Mouse (Mus musculus) natural killer cell, adult 2 months (primary cell): ENCODE measurements at regions not wholly inside any gene's neighbourhood (a gene's known extent, or its start where the extent isn't known, plus 50 kb on each side); places are given as distances from the start of the nearest gene placed in this dataset.

Source experiments
- DNase-seq, 2 experiments: peaks; one replicate each; pipeline ENCODE4 v3.0.0; 2022; ENCODE audit warnings: low spot score in 2 of 2

DNA sequence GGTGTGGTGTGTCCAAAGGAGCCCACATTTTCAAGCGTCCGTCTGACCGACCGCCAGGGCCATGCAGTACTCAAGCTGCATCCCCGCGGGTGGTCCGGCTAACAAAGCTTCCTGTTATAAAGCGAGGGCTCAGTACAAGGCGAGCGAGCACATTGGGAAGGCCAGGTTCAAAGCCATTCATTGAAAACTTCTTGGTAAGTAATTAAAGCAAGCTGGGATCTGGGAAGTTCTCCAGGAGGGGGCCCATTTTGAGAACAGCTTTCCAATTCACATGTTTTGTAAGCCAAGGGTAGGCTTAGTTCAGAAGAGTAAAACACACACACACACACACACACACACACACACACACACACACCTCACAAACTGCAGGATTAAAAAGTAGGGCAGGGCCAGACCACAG is 57.3 kb upstream of the Prep start:
- no peak for DNase-seq

DNA sequence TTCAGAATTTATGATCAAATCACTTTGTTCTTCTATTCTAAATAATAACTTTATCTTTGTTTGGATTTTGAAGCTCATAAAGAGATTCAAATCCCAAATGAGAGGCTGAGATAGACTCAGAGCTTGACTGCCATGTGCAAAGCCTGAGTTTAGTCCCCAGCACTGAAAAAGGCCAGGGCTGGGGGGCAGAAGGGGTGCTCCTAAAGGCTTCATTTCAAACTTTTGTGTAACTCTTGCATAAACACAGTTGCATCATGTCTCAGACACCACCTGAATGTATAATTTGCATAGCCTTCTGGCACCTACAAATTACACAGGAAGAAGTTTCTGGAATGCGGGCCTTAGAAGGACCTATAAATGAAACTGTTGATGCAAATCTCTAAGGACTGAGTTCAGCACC is 57.8 kb upstream of the Prep start:
- DNase-seq, result no peak

DNA sequence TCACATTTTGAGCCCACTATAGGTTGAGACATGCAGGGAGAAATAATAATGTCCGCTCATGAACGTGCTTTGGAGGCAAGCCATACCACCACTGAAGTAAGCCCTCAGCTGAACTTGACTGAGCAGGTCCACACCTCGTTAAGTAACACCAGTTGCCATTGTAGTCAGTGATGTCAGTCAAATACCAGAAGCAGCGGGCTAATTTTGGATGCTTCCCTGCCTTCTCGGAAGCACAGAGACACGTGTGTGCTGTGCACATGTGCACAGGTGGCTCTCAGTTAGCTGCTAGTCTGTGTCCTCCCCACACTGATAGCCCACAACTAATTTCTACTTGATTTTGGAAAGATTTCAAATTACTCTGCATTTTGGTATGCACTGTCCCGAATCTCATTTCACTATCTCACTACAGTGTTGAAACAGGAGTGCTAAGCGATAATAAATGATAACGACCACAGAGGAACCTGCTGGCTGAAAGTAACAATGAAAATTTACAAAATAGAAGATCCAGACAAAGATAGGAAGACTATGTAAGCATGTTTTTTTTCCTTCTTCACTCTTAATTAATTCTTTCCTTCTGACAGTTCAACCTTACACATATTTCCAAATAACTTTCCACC is 62.9 kb upstream of the Prep start:
- DNase-seq, result no peak

DNA sequence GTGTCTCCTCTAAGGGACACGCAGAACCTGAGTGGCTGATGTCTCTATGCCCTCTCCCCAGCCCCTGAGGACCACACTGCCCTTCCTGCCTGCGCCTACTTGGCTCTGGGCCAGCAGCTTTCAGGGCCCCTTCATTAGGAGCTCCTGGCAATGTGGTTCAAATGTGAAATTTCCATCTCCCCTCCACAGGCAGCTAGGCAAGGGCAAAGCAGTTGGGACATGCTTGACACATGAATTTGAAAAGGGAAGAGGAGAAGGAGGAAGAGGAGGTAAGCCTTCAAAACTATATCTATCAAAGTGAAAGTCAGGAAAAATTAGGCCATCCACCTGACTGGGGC is 63.7 kb upstream of the Prep start:
- no peak for DNase-seq

DNA sequence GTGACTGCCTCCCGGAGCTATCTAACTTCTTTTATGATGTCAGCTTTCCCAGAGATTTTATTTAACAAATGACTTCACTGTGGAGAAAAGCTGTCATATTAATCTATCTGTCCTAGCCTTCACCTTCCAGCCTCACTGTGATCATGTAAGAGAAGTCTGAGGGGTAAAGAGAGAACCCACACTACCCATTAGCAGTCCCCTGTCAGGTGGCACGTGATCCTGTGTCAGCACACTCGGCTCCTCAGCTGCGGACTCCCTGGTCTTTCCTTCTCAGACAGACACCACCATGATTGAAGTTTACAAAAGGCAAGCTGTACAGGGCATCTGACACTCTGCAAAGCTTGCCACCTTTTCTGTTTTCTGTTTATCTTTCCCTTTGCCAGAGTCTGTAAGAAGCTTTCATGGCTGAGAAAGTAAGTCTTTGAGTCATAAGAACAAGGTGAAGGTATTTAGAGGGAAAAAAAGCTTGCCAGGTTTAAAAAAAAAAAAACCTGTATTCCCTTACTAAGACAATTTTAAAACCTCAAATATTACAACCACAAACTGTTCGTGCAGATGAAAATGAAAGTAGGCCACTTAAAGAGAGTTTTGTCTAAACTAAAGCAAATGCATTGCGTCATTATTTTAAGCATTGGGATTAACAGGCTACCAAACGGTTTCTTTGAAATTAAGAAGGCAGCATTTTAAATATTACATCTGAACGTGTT is 64.2 kb upstream of the Prep start:
- DNase-seq, result peak; percentile 19 to 31

DNA sequence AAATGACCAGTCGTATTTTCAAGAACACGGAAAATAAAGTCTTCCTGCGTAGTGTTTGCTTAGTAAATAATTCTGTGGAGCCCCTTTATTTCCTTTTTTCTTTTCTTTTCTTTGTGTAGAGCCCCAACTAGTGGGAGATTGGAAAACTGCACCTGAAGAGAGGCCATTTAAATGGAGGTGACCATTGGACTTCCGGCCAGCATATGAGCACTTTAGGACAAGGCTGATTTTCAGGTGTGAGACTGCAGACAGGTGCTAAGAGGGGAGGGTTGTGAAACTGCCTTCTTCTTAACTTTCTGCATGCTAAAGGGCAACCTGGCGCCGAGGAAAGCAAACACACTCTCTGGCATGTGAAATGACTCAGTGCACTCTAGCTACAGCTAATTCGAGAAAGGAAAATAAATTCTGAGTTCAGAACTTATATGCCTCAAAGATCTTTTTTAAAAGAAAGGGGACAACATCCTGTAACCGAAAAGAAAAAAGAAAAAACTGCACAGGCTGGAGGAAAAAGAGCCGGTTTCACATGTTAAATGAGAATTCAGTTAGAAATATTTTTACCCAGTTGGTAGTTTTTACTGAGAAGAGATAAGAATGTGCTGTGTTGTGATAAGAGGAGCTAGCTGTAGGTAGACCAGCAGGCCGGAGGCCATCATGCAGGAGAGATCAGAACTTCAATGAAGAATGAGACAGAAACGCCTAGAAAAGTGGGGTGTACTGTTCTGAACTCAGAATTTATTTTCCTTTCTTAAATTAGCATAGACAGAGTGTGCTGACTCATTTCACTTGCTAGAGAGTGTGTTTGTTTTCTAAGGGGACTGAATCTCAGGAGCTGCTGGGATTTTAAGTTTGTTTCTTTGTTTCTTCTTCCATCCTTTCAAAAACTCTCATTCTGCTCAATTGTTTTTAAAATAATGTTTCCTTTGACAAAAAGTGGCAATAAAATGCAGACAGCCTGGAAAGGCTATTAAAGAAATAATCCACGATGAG is 65.8 kb upstream of the Prep start:
- peak; percentile 70 to 72 for DNase-seq

DNA sequence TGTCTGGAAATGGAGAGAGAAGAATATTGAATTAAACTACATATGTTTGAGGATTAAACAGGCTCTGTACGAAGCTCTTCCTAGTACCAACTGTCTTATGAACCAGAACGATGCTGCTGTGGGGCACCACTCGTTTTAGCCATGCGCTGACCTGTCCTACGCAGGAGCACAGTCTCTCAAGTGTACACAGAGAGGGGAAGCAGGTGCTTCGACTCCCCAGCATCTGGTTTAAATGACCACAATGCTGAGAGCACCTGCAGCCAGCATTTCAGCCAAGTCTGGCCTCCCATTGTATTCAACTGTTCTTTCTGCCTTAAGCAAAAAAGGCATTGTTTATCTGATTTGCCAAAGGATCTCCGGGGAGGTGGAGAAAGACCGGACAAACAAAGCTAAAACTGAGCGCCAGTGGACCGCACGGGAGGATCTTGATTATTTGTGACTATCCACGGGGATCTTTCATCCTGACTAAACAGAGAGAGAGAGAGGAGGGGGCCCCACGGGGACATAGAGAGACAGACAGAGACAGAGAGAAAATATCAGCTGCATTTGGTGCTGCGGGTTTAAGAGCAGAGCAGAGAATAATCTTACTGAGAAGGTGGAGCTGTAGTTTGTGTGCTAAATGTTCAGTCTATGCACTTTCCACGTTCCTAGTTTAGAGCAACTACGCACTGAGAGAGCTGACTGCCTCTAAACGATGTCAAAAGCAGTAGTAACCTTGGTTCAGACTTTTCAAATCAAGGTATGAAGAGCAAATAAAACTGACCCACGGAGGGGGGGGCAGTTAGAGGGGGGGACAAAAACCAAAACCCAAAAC is 66.8 kb upstream of the Prep start:
- DNase-seq, result no peak

DNA sequence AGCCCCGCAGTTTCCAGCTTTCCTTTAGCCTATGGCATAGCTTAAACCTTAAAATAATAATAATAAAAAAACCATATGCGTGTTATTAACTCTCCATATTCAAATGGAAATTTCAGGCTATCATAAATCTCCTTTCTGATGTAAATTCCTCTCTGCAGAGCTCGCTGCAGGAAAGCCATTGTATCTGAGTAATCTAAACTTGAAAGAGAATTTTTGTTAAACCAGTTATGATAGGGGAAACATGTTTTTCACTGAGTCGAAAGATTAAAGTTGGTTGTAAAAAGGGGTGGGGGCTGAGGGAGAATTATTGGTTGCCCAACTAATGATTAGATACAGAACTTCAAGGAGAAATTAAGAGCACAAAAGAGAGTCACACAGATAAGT is 69.1 kb upstream of the Prep start:
- no peak for DNase-seq

DNA sequence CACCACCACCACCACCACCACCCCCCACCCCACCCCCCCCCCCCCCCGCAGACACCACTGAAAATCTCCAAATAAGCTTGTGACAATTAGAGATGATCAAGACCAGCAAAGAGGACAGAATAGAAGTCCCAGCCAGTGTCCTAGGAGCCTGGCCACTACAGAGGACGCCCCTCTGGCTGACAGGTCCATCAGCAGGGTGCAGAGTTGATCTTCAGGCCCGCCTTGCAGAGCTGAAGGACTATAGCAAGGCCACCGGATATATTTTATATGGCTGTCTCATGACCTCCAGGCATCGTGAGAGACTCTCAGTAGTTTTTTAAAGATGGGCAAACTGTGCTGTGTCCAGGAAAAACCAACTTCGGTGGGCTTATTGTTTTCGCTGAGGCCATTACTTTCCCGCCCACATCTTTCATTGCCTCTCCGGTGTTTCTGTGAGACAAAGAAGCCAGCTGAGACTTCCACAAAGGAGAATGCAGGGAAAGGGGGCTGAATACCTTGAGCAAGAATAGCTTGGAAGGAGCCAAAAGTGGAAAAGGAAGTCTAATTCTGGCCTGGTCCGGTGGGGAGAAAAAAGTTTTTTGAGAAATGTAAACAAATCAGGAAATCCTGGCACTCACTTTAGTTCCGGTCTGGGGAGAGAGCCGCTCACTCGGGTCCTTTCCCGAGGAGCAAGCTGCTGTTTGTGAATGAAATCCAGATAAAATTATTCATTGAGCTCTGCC is 69.7 kb upstream of the Prep start:
- no peak for DNase-seq

DNA sequence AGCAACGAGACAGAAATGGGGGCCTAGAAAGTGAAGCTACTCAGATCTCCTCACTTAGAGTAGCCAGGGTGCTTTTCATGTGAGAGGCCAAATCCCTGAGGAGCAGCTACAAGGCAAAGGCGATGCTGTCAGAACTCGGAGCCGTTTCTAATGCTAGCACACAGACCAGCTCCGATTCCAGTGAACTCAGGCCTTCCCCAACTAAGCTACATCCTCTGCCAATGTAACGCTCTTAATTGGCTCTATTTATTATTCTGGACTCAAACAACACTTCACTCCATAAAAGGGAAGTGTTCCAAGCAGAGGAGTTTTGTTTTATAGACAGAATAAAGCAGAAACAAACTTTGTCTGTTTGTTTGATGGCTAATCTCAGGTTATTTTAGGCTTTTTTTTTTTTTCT is 71.2 kb upstream of the Prep start:
- DNase-seq, result no peak

DNA sequence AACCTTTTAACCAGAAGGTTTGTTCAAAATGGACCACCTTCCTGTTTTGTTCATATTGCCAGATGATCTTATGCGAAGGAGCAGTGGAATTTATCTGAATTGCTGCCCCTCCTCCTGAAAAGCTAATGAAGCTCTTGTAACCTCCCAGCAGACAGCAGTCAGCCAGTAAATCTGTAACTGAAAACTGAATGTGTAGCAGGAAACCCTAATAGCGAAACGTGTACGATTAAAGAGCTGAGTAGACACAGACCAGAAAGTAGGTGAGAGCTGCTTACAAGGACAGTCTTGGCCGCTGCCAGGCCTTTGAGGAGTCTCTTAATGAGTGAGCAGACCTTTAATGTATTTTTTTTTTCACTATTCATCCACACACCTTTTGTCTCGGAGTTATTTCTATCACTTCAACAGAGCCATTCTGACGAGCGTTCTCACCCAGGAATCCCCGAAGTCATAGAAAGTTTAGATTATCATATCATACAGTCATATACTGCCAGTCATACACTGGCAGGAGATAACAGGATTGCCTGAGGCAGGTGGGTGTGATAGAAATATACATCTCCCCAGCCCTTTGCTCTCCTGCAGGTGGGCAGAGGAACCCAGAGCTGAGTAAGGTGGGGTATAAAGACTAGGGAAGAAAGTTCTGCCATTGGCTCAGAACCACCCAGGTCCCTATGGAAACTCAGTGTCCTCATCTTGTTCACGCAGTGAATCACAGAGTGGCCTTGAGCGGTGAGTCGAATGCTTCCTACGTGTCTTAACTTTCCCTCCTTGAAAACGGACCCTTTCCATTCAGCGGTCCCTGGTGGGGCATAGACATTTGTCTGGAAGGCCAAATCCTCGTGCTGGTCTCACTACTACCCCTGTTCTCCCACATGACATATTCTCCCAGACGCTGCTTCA is 72.4 kb upstream of the Prep start:
- no peak for DNase-seq

DNA sequence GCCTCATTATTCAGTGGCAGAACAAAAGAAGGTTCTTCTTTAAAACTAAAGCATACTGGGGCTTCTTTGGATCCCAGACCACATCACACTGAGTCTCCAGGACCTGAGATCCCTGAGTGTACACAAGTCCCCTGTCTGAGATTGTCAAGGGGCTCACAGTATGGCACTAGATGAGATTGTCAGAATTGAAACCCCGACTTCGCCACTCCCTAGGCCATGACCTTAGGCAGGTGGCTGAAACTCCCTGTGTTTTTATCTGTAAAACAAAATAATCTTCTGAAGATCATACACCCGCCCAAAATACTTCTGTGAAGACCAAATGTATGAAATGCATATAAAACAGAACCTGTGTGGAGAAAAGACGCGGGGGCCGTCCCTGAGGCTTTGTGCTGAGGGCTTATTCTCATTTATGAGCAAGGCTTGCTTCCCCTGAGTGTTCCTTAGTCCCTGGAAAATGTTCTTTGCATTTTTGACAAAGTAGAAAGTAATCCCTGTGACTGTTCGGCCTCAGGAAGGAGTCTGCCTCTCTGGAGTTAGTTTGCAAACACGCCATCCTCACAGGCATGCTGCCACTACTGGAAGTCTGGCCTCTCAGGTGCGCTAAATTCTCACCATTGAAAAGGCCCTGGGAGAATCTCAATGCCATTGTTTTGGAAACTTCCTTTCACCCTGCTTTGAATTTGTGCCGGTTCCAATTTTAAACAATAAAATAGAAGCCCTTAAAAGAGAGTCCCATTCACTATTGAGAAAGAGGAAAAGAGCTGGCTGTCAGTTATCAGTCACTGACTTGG is 73.3 kb upstream of the Prep start:
- no peak for DNase-seq

DNA sequence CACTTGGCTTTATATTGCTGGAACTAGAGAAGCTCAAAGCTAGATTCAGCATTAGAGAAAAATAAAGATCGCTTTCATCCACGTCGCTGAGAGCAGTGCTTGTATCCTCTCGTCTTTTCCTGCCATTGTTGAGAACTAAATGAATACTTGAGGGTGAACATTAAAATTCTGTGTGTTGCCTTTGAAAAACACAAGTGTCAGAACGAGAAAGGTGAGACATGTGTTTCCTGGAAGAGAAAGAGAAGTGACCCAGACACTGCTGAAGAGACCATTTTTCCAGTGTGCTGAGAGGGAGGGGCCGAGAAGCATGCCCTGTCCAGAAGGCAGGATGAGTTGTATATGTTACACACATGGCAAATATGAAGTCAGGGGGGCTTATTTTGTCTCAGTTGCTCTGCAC is 77.5 kb upstream of the Prep start:
- no peak for DNase-seq

DNA sequence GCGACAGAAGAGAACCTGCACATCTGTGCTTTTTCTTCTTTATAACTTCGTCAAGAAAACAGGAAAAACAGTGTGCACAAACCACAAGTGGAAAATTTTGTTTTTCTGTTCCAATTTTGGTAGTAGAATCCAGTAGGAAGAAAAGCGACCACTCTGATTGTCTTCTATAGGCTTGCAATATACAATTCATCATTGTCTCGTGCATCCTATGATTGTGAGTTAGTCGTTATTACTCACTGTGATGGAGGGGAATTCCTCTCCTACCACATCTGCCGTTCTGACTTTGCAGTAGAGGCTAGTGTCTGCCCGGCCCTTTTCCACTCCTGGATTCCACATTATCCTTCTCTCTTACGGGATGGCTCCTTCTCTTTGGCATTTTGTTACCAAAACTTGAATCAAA is 78.2 kb upstream of the Prep start:
- DNase-seq, result no peak

DNA sequence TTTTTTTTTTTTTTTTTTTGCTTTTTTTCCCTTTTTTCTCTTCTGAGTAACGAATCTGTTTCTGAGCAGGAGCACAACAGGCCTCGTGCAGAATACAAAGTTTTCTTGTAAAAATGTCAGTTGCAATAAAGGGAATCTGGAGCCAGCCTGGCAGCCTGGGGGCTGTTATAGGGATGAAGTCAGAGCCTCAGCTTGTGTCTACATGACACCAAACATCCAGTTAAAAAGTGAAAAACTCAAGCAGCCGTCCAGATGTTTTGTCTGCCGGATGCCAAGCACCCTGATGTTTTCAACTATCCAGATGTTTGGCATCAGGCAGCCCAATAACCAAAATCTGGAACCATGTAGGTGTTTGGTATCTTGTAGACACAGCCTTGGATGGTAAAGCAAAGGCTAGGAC is 79.4 kb upstream of the Prep start:
- DNase-seq, result no peak

DNA sequence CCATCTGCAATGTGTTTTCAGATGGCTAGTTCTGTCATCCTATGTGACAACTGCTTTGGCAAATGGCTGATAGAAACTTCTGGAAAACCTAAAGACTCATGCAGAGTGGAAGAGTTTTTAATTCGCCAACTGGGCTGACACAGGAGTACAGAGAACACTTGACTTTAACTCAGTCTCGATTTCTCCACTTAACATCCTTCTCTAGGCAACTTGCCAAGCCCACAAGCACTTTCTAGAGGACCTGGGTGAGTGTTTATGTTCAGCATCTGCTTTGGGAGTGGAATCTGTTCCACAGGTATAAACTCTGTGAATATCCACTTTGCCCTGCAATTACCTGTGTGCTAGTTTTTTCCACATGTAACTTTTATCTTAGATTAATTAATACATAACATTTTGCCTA is 85.1 kb upstream of the Prep start:
- DNase-seq, result no peak

DNA sequence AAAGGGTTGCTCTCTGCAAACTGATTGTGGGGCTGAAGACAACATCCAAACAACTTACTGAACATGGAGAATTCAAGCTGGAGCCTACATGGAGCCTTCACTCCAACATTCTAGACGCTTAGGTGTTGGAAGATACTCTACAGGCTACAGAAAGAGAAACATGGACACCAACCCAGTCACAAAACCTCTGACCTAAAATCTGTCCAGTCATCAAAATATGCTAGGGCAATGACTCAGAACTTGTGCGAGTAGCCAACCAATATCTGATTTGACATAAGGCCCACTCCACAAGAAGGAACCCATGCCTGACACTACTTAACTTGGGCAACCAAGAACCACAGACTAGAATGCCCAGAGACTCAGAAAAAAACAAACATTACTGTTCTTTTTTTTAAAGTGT is 90.2 kb upstream of the Prep start:
- no peak for DNase-seq

DNA sequence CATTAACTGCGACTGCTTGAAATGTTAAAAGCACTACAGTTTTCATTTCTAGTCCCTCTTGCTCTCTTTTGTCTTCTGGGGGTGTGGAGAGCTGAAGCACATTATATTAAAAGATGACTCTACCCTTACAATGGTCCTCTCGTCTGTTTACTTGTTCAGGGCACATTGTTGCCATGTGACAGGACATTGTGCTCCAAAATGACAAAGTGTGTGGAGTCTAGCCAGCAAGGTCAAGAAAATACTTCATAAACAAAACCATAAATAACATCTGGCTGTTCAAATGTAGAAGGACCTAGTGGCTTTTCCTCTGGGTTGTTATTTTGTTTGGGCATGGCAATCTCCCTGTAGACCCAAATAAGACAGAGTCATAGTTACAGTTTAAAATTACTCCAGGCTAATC is 95.1 kb upstream of the Prep start:
- DNase-seq, result no peak

DNA sequence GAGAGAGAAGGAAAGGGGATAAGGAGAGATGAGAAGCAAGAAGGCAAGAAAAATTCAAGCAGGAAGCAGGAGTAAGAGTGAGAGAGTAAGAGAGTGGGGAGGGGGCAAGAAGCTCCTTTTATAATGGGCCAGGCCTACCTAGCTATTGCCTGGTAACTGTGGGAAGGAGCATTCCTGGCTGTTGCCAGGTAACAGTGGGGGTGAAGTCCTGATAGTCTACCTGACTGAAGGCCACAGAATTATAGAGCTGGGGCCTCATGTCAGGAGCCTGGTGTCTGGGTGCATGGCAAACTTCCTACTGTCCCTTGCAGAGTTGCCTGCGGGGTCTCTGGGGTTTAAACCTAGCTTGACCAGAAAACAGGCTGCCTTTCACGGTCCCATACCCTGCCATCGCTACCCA is 107.0 kb upstream of the Prep start:
- DNase-seq, result no peak
